Mouse (Mus musculus) erythroblast, embryonic 14.5 days (primary cell): ENCODE results near the gene Rgs8.

Experiments used
- GATA1 ChIP-seq: IDR thresholded peaks from 2 replicates; pipeline ENCODE4 v1.6.1; 2012; ENCODE audit warnings: low read length, inconsistent platforms, mixed read lengths
- TAL1 ChIP-seq: IDR thresholded peaks from 3 replicates; pipeline ENCODE4 v1.6.1; 2012; ENCODE audit warnings: low read length, inconsistent platforms, mixed read lengths

- TF ChIP-seq GATA1 (no peak), TAL1 (no peak)
Measured at GRCm38 (mm10) chr1:153681036-153681435, 28.2 kb downstream of the Rgs8 start.
